Mouse (Mus musculus): Measurements from ENCODE around the gene Gdpd5.
A peak's percentile ranks its signal among the peaks of the same experiment; 100 is the strongest.
"Not testable (repeated sequence)": the region's sequence is repeated elsewhere in the genome, so short reads cannot be mapped to it uniquely, and the experiment has no call there.

Gene Gdpd5

GRCm38 (mm10) chr7:99474836-99475561 lies 93.8 kb downstream of the Gdpd5 start:
- DNase-seq (ENCODE audit: low spot score in 2 of 2), result no peak

- no peak for DNase-seq (ENCODE audit: low spot score in 2 of 2)
Observed at GRCm38 (mm10) chr7:99475562-99475911, 94.3 kb downstream of the Gdpd5 start.

- no peak for DNase-seq (ENCODE audit: low spot score in 2 of 2)
Observed at GRCm38 (mm10) chr7:99476558-99477114, 95.4 kb downstream of the Gdpd5 start.

GRCm38 (mm10) chr7:99477235-99477634 lies 96.0 kb downstream of the Gdpd5 start:
- DNase-seq (ENCODE audit: low spot score in 2 of 2), result no peak

GRCm38 (mm10) chr7:99482637-99483036 lies 101.4 kb downstream of the Gdpd5 start:
- no peak for DNase-seq (ENCODE audit: low spot score in 2 of 2)

GRCm38 (mm10) chr7:99483271-99483923 lies 102.2 kb downstream of the Gdpd5 start, which contains the start of gene Rps3:
Gene Rps3, minus strand, starts transcription at chr7:99483738.
- peak; percentile 95 to 98 for DNase-seq (ENCODE audit: low spot score in 2 of 2)

- DNase-seq (ENCODE audit: low spot score in 2 of 2), result no peak
Observed at GRCm38 (mm10) chr7:99483924-99484319, 102.7 kb downstream of the Gdpd5 start.

- no peak for DNase-seq (ENCODE audit: low spot score in 2 of 2)
Observed at GRCm38 (mm10) chr7:99484679-99485078, 103.5 kb downstream of the Gdpd5 start.

GRCm38 (mm10) chr7:99489708-99490107 lies 108.5 kb downstream of the Gdpd5 start:
- no peak for DNase-seq (ENCODE audit: low spot score in 2 of 2)

GRCm38 (mm10) chr7:99499128-99499527 lies 117.9 kb downstream of the Gdpd5 start:
- DNase-seq (ENCODE audit: low spot score in 2 of 2), result no peak

- peak; percentile 67 to 82 for DNase-seq (ENCODE audit: low spot score in 2 of 2)
Observed at GRCm38 (mm10) chr7:99500201-99500600, 119.0 kb downstream of the Gdpd5 start.

GRCm38 (mm10) chr7:99500655-99501054 lies 119.4 kb downstream of the Gdpd5 start:
- no peak for DNase-seq (ENCODE audit: low spot score in 2 of 2)

GRCm38 (mm10) chr7:99501148-99501547 lies 119.9 kb downstream of the Gdpd5 start:
- DNase-seq (ENCODE audit: low spot score in 2 of 2), result no peak

- DNase-seq (ENCODE audit: low spot score in 2 of 2), result no peak
Observed at GRCm38 (mm10) chr7:99504556-99504955, 123.3 kb downstream of the Gdpd5 start.

GRCm38 (mm10) chr7:99508187-99508586 lies 127.0 kb downstream of the Gdpd5 start:
- DNase-seq (ENCODE audit: low spot score in 2 of 2), result not testable (repeated sequence)

- DNase-seq (ENCODE audit: low spot score in 2 of 2), result peak; percentile 62 to 66
Observed at GRCm38 (mm10) chr7:99510087-99510501, 128.9 kb downstream of the Gdpd5 start.

All from right cerebral cortex, postnatal 36 days (tissue).